Mouse (Mus musculus) B cell, adult 2 months (primary cell): ENCODE measurements at regions not wholly inside any gene's neighbourhood (a gene's known extent, or its start where the extent isn't known, plus 50 kb on each side); places are given as distances from the start of the nearest gene placed in this dataset.

ENCODE experiments used
- DNase-seq, 2 experiments: peaks; one replicate each; pipeline ENCODE4 v3.0.0; 2022

- DNase-seq, result no peak
Observed at GRCm38 (mm10) chr13:70311226-70312055, 326.0 kb downstream of the Ice1 start.

GRCm38 (mm10) chr13:70313205-70313604 lies 324.2 kb downstream of the Ice1 start:
- DNase-seq, result no peak

- DNase-seq, result no peak
Observed at GRCm38 (mm10) chr13:70323537-70323936, 313.9 kb downstream of the Ice1 start.

GRCm38 (mm10) chr13:70336069-70336468 lies 301.4 kb downstream of the Ice1 start:
- DNase-seq, result no peak

GRCm38 (mm10) chr13:70340437-70340836 lies 297.0 kb downstream of the Ice1 start:
- no peak for DNase-seq

GRCm38 (mm10) chr13:70343191-70343734 lies 294.2 kb downstream of the Ice1 start:
- no peak for DNase-seq

- no peak for DNase-seq
Observed at GRCm38 (mm10) chr13:70343911-70344310, 293.5 kb downstream of the Ice1 start.

- DNase-seq, result no peak
Observed at GRCm38 (mm10) chr13:70344311-70344710, 293.1 kb downstream of the Ice1 start.

GRCm38 (mm10) chr13:70348456-70348855 lies 289.0 kb downstream of the Ice1 start:
- no peak for DNase-seq

GRCm38 (mm10) chr13:70348965-70349364 lies 288.5 kb downstream of the Ice1 start:
- DNase-seq, result no peak

GRCm38 (mm10) chr13:70369647-70370046 lies 267.8 kb downstream of the Ice1 start:
- no peak for DNase-seq

GRCm38 (mm10) chr13:70380772-70381171 lies 256.7 kb downstream of the Ice1 start:
- DNase-seq, result no peak

- no peak for DNase-seq
Observed at GRCm38 (mm10) chr13:70385292-70385691, 252.1 kb downstream of the Ice1 start.

- DNase-seq, result no peak
Observed at GRCm38 (mm10) chr13:70412788-70413187, 224.6 kb downstream of the Ice1 start.

GRCm38 (mm10) chr13:70418156-70418555 lies 219.3 kb downstream of the Ice1 start:
- no peak for DNase-seq

- no peak for DNase-seq
Observed at GRCm38 (mm10) chr13:70439419-70439818, 198.0 kb downstream of the Ice1 start.

GRCm38 (mm10) chr13:70446940-70447339 lies 190.5 kb downstream of the Ice1 start:
- DNase-seq, result no peak

GRCm38 (mm10) chr13:70454592-70455390 lies 182.6 kb downstream of the Ice1 start:
- no peak for DNase-seq

GRCm38 (mm10) chr13:70458406-70458805 lies 179.0 kb downstream of the Ice1 start:
- no peak for DNase-seq

- no peak for DNase-seq
Observed at GRCm38 (mm10) chr13:70464996-70465395, 172.4 kb downstream of the Ice1 start.

GRCm38 (mm10) chr13:70474746-70475145 lies 162.7 kb downstream of the Ice1 start:
- no peak for DNase-seq

- DNase-seq, result no peak
Observed at GRCm38 (mm10) chr13:70475366-70475765, 162.1 kb downstream of the Ice1 start.

- no peak for DNase-seq
Observed at GRCm38 (mm10) chr13:70499302-70499701, 138.1 kb downstream of the Ice1 start.
